Mouse (Mus musculus): Measurements from ENCODE around the gene Tmcc1. TPM values are rescaled to one million over a fixed set of nuclear protein-coding genes. Genes with fewer than 3 reads are reported as not detected.
A peak's percentile ranks its signal among the peaks of the same experiment; 100 is the strongest.

Tmcc1 gene
- polyA plus RNA-seq, 1 experiment: 24.4 TPM

DNA sequence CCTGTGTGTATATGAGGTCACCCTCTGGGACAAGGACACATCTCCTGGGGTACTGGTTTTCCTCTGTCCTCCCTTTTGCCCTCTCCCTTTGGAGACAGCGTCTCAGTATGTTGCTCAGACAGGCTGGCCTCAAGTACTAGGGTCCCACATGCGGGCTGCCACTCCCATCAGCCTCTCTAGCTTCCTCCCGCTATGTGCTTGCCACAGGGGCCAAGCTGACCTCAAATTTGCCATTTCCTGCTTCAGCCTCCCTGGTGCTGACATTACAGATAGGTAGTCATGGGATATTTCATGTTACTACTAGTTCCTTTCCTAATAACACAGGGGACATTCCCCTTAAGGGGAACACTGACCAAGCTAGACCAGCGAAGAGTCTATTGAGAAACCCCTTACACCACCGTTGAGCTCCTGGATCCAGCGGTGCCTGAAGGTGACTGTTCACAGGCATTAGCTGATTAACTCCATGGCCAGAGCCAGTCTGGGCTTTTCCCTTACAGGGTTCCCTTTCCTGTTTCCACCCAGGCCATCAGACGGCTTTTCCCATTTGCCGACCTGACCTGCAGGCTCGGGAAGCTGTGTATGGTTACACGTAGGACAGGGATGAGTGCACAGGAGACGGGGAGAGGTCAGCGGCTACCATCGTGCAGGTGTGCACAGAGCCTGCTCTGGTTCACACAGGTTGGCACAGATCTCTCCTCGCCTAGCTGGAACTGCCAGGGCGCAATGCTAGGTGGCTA, 220.0 kb downstream of the Tmcc1 start:
- 84% methylated on average over 15 of the region's 15 CpGs for WGBS
- no peak for DNase-seq
- peaks cover 53% of the 10 kb centered on the region for H3K4me1 ChIP-seq (replicated peaks; ENCODE audit: control insufficient read depth, insufficient read depth, low read length)
- no peaks in the 10 kb centered on the region for H3K27me3 ChIP-seq (ENCODE audit: control insufficient read depth, insufficient read depth, low read length)
- H3K27ac ChIP-seq (ENCODE audit: control insufficient read depth, insufficient read depth, low read length): peak overlapping the region; percentile 93; the same call in 1 of the 2 replicates
- peaks cover 36% of the 10 kb centered on the region for H3K36me3 ChIP-seq (ENCODE audit: control insufficient read depth, insufficient read depth, low read length)
- TF ChIP-seq CTCF (IDR thresholded peaks at IDR 0.05; ENCODE audit: borderline replicate concordance, control insufficient read depth, extremely low read depth, insufficient read depth, low read length, poor library complexity) (no peak), POLR2A (IDR thresholded peaks at IDR 0.05; ENCODE audit: control insufficient read depth, extremely low read depth, insufficient read depth, low read length, poor library complexity) (no peak)
- H3K4me3 ChIP-seq (ENCODE audit: control insufficient read depth, insufficient read depth, low read length): no peak overlapping the region

DNA sequence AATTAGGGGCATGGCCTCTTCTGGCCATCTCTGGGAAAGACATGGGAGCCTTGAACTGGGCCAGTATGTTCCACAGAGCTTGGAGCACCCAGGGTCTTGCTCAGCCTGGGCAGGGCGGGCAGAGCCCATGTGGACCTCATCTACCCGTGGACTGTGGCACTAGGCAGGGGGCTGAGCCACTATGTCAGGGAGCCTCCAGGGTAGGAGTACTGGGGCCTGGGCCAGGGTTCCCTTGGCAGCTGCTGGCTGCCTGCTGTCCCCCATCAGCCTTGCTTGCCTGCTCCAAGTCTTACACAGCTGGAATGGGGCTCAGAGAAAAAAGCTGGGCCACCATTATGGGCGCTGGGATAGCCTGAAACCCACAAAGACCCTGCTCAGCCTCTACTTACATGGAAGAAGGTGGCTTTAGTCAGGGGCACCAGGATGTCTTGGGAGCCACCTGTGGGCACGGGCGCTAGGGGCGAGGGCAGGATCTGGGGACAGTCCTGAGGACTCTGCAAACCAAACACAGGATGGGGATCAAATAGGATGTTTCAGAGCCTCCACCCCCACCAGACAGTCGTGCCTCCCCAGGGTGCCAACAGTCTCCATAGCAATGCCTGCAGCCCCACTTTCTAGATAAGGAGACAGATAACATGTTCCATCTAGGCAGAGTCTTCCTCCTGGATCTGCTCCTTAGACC, 221.1 kb downstream of the Tmcc1 start:
- peaks cover 37% of the 10 kb centered on the region for H3K36me3 ChIP-seq (ENCODE audit: control insufficient read depth, insufficient read depth, low read length)
- peak overlapping the region; percentile 93 for H3K27ac ChIP-seq (ENCODE audit: control insufficient read depth, insufficient read depth, low read length)

DNA sequence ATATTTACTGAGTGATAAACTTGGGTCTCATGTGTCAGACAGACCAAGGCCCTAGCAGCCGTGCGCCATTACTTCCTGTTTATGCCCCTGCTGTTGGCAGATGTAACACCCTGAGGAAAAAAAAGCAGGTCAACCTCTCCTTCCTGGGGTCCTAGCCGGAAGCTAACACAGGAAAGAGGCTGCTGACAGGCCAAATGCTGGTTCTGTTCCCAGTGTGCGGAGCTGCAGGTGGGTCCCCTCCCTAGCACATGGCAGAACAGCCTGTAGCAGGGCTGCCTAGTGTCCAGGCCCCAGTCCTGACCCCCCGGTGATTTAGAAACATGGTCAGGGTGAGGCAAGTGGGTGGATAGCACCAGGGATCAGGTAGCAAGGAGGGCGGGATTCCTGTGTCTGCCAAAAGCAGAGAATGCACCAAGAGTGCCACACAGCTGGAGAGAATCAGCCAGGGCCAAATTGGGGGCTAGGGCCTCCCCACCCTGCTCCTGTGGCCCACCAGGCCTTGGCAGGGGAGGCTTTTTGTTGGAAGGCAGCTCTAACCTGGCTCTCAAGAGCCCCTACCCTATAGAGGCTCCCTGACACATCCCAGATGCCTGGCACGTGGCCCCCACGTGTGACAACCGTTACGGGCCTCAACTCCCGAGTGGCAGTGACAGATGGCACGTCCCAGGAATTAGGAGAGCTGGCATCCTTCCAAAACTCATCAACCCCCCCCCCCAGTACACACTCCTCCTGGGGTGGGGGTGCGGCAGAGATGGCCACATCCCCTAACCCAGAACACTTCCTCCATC, 221.8 kb downstream of the Tmcc1 start:
- DNase-seq: peak; percentile 72
- Histone ChIP-seq H3K4me1 (replicated peaks; ENCODE audit: control insufficient read depth, insufficient read depth, low read length) (peaks cover 53% of the 10 kb centered on the region), H3K27ac (ENCODE audit: control insufficient read depth, insufficient read depth, low read length) (peak overlapping the region; percentile 93), H3K36me3 (ENCODE audit: control insufficient read depth, insufficient read depth, low read length) (peaks cover 37% of the 10 kb centered on the region), H3K27me3 (ENCODE audit: control insufficient read depth, insufficient read depth, low read length) (no peaks in the 10 kb centered on the region), H3K4me3 (ENCODE audit: control insufficient read depth, insufficient read depth, low read length) (0 out of 2 replicates have a peak overlapping the region, but pooled peaks have one; percentile 3)
- 70% methylated on average over 13 of the region's 13 CpGs for WGBS
- peak; percentile 52; the same call in 1 of the 2 replicates for TF ChIP-seq POLR2A (IDR thresholded peaks at IDR 0.05; ENCODE audit: control insufficient read depth, extremely low read depth, insufficient read depth, low read length, poor library complexity)
- TF ChIP-seq CTCF (IDR thresholded peaks at IDR 0.05; ENCODE audit: borderline replicate concordance, control insufficient read depth, extremely low read depth, insufficient read depth, low read length, poor library complexity): no peak

More for the DNA sequence above, 221.1 kb downstream of the Tmcc1 start:
- no peak overlapping the region for H3K4me3 ChIP-seq (ENCODE audit: control insufficient read depth, insufficient read depth, low read length)
- H3K27me3 ChIP-seq (ENCODE audit: control insufficient read depth, insufficient read depth, low read length): no peaks in the 10 kb centered on the region
- DNase-seq: peak; percentile 23
- TF ChIP-seq POLR2A (IDR thresholded peaks at IDR 0.05; ENCODE audit: control insufficient read depth, extremely low read depth, insufficient read depth, low read length, poor library complexity) (no peak), CTCF (IDR thresholded peaks at IDR 0.05; ENCODE audit: borderline replicate concordance, control insufficient read depth, extremely low read depth, insufficient read depth, low read length, poor library complexity) (no peak)
- H3K4me1 ChIP-seq (replicated peaks; ENCODE audit: control insufficient read depth, insufficient read depth, low read length): peaks cover 53% of the 10 kb centered on the region
- 81% methylated on average over 7 of the region's 7 CpGs for WGBS

DNA sequence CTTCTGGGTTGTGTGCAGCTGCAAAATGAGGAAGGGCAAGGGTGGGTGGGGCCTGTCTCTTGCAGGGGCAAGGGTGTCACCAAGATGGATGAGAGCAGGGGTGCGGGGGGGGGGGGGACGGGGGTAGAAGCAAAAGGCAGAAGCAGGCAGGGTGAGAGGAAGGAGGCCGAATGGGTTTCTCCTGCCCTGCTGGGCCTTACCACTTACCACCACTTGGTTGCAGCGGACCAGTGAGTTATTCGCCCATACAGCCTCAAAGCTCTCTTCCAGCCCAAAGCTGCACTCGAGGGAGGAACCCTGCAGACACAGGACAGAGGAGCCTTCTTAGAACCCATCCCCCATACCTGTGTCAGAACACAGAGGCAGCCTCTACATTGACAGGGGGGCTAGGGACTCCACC, 223.3 kb downstream of the Tmcc1 start:
- no peak for TF ChIP-seq CTCF (IDR thresholded peaks at IDR 0.05; ENCODE audit: borderline replicate concordance, control insufficient read depth, extremely low read depth, insufficient read depth, low read length, poor library complexity)
- no peak for TF ChIP-seq POLR2A (IDR thresholded peaks at IDR 0.05; ENCODE audit: control insufficient read depth, extremely low read depth, insufficient read depth, low read length, poor library complexity)
- DNase-seq: peak; percentile 49
- peaks cover 32% of the 10 kb centered on the region for H3K36me3 ChIP-seq (ENCODE audit: control insufficient read depth, insufficient read depth, low read length)
- H3K4me1 ChIP-seq (replicated peaks; ENCODE audit: control insufficient read depth, insufficient read depth, low read length): peaks cover 53% of the 10 kb centered on the region
- H3K27me3 ChIP-seq (ENCODE audit: control insufficient read depth, insufficient read depth, low read length): no peaks in the 10 kb centered on the region
- peak overlapping the region; percentile 93 for H3K27ac ChIP-seq (ENCODE audit: control insufficient read depth, insufficient read depth, low read length)
- H3K4me3 ChIP-seq (ENCODE audit: control insufficient read depth, insufficient read depth, low read length): no peak overlapping the region
- WGBS: 40% methylated on average over 5 of the region's 6 CpGs

DNA sequence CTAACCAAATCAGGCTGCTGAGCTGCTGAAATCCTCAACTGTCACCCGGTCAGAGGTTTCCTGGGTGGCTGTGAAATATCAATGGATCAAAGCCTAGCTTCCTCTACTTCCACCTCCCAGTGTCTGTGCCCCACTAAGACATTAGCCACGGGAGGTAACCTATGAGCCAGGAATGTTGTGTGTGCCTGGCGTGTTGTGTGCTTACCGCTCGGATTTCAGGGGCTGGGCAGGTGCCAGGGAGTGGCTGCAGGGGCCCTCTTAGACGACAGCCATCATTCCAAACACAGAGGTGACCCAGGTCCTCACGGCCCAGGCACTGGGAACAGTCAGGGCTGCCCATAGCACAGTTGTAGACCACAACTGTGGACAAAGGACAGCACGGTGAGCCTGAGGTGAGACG, 224.2 kb downstream of the Tmcc1 start:
- WGBS: 74% methylated on average over 9 of the region's 9 CpGs
- TF ChIP-seq POLR2A (IDR thresholded peaks at IDR 0.05; ENCODE audit: control insufficient read depth, extremely low read depth, insufficient read depth, low read length, poor library complexity) (no peak), CTCF (IDR thresholded peaks at IDR 0.05; ENCODE audit: borderline replicate concordance, control insufficient read depth, extremely low read depth, insufficient read depth, low read length, poor library complexity) (no peak)
- Histone ChIP-seq H3K4me1 (replicated peaks; ENCODE audit: control insufficient read depth, insufficient read depth, low read length) (peaks cover 50% of the 10 kb centered on the region), H3K27ac (ENCODE audit: control insufficient read depth, insufficient read depth, low read length) (no peak overlapping the region), H3K4me3 (ENCODE audit: control insufficient read depth, insufficient read depth, low read length) (no peak overlapping the region), H3K27me3 (ENCODE audit: control insufficient read depth, insufficient read depth, low read length) (no peaks in the 10 kb centered on the region), H3K36me3 (ENCODE audit: control insufficient read depth, insufficient read depth, low read length) (peaks cover 32% of the 10 kb centered on the region)
- DNase-seq: no peak

DNA sequence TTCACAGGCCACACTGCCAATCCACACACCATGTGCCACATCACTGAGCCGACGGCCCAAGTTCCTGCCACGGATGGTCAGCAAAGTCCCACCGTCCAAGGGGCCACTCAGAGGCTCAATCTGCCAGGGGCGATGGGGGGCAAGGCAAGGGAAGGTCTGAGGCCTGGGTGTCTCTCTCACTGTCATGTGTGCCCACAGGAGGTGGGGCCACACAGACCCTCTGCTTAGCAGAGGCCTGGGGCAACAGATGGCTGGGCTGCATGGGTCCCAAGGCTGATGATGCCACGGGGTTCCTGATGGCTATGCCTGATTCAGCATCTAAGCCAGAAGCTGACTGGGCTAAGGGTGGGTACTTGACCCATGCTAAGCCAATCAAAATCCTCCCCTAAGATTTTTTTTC, 224.6 kb downstream of the Tmcc1 start:
- Histone ChIP-seq H3K27me3 (ENCODE audit: control insufficient read depth, insufficient read depth, low read length) (no peaks in the 10 kb centered on the region), H3K4me3 (ENCODE audit: control insufficient read depth, insufficient read depth, low read length) (no peak overlapping the region), H3K27ac (ENCODE audit: control insufficient read depth, insufficient read depth, low read length) (no peak overlapping the region), H3K36me3 (ENCODE audit: control insufficient read depth, insufficient read depth, low read length) (peaks cover 36% of the 10 kb centered on the region), H3K4me1 (replicated peaks; ENCODE audit: control insufficient read depth, insufficient read depth, low read length) (peaks cover 46% of the 10 kb centered on the region)
- TF ChIP-seq CTCF (IDR thresholded peaks at IDR 0.05; ENCODE audit: borderline replicate concordance, control insufficient read depth, extremely low read depth, insufficient read depth, low read length, poor library complexity): no peak
- TF ChIP-seq POLR2A (IDR thresholded peaks at IDR 0.05; ENCODE audit: control insufficient read depth, extremely low read depth, insufficient read depth, low read length, poor library complexity): no peak
- 78% methylated on average over 6 of the region's 6 CpGs for WGBS
- no peak for DNase-seq

Other genes with a start within 250 kb of the Tmcc1 start
- 0.71 and 0.81 TPM in 2 replicates for gene H1foo, start 248.5 kb downstream of the Tmcc1 start, polyA plus RNA-seq (2012; rRNA removed)
- 466 and 519 TPM in 2 replicates for gene Plxnd1, start 198.5 kb downstream of the Tmcc1 start, polyA plus RNA-seq (2012; rRNA removed)
- gene Washc2, start 14.6 kb upstream of the Tmcc1 start, polyA plus RNA-seq (2012; rRNA removed): 49.1 and 61.7 TPM in 2 replicates
- gene Zfand4, start 70.7 kb upstream of the Tmcc1 start, polyA plus RNA-seq (2012; rRNA removed): 1.7 and 1.9 TPM in 2 replicates
- gene March8, start 144.5 kb upstream of the Tmcc1 start, polyA plus RNA-seq (2012; rRNA removed): 14.8 and 18.2 TPM in 2 replicates

Measured in thymus, adult 2 months (tissue).